ENCODE assay signal across 8 mouse cellular contexts in genomic region chr1:56972950-56973592, GRCm38 (mm10). TPM values are rescaled to one million over a fixed set of nuclear protein-coding genes. Genes with fewer than 3 reads are reported as not detected.
DNase-seq lines count a peak whose midpoint lies in the region; ATAC-seq lines count a peak whose summit lies in the region.

No protein-coding gene starts in this region.

- peaks cover 56% of the 10 kb centered on the region for H3K4me1 ChIP-seq in hindbrain, embryonic 10.5 days (replicated peaks)
- H3K4me1 ChIP-seq in lung, embryonic 16.5 days (replicated peaks; ENCODE audit: control insufficient read depth, insufficient read depth, low read length) = peaks cover 29% of the 10 kb centered on the region

- H3K4me2 ChIP-seq in lung, embryonic 16.5 days (ENCODE audit: low read depth, low read length) = peak overlapping the region; percentile 99

- H3K9ac ChIP-seq in lung, embryonic 16.5 days (ENCODE audit: low read length) = peak overlapping the region; percentile 81

- 0 out of 2 replicates have a peak, but pooled peaks have one; percentile 1 for ATAC-seq in frontal cortex, adult (ENCODE audit: low TSS enrichment)
- peak; percentile 76 for ATAC-seq in lung, embryonic 16.5 days (ENCODE audit: low read depth)

- peak overlapping the region; percentile 68 for H3K4me3 ChIP-seq in hindbrain, embryonic 10.5 days
- H3K4me3 ChIP-seq in lung, embryonic 16.5 days (ENCODE audit: low read length) = peak overlapping the region; percentile 80

- peaks cover 69% of the 10 kb centered on the region for H3K27me3 ChIP-seq in hindbrain, embryonic 10.5 days (ENCODE audit: insufficient read depth, poor library complexity, severe bottlenecking)
- peaks cover 58% of the 10 kb centered on the region for H3K27me3 ChIP-seq in lung, embryonic 16.5 days (ENCODE audit: control insufficient read depth, insufficient read depth, low read depth, low read length)

- under 1% methylated on average over 47 of the region's 47 CpGs for WGBS in hindbrain, embryonic 10.5 days
- under 1% methylated on average over 36 of the region's 47 CpGs for WGBS in lung, embryonic 16.5 days

- peak overlapping the region; percentile 93 for H3K27ac ChIP-seq in hindbrain, embryonic 10.5 days
- H3K27ac ChIP-seq in lung, embryonic 16.5 days (ENCODE audit: low read length) = peak overlapping the region; percentile 74

- no peaks in the 10 kb centered on the region for H3K9me3 ChIP-seq in hindbrain, embryonic 10.5 days
- H3K9me3 ChIP-seq in lung, embryonic 16.5 days (ENCODE audit: control insufficient read depth, low read length) = no peaks in the 10 kb centered on the region

- no peaks in the 10 kb centered on the region for H3K36me3 ChIP-seq in hindbrain, embryonic 10.5 days
- no peaks in the 10 kb centered on the region for H3K36me3 ChIP-seq in lung, embryonic 16.5 days (ENCODE audit: control insufficient read depth, insufficient read depth, low read length)

- peak; percentile 96 for DNase-seq in ES-CJ7 (ENCODE audit: low read depth, low spot score)
- DNase-seq in cerebellum, adult 18-20 months = peak; percentile 87 to 95
- peak; percentile 96 for DNase-seq in hindbrain, embryonic 10.5 days (ENCODE audit: low spot score)
- peak; percentile 84 for DNase-seq in layer of hippocampus, adult 9-11 months
- peak; percentile 97 for DNase-seq in ovary, postnatal 10 days (ENCODE audit: low spot score)
- DNase-seq in thymus, postnatal 0 days (ENCODE audit: low spot score) = peak; percentile 80

RNA-seq across cellular contexts. Expression of gene Satb2, which starts 5.4 kb away (rescaled TPM):
- polyA plus RNA-seq in hindbrain, embryonic 10.5 days (2016; fragmentation: Nextera tagmentation; extraction: Ambion mirVana) = 0.98 and 1.3 TPM in 2 replicates
- polyA plus RNA-seq in lung, embryonic 16.5 days (2015; fragmentation: Nextera tagmentation; extraction: Ambion mirVana) = 0.31 and 0.54 TPM in 2 replicates
- polyA plus RNA-seq in thymus, postnatal 0 days (2015; fragmentation: Nextera tagmentation; extraction: Ambion mirVana) = 0.10 and 0.14 TPM in 2 replicates

Comparison
In these comparisons a context has a peak if more than half of its experiments do, and no peak if none do; other contexts are left out.
1. Peak in every context shown above with its lines: DNase-seq, ATAC-seq, H3K4me3 ChIP-seq and H3K27ac ChIP-seq.